Mouse (Mus musculus): Measurements from ENCODE around the gene Atp11a. TPM values are rescaled to one million over a fixed set of nuclear protein-coding genes. Genes with fewer than 3 reads are reported as not detected.

The Atp11a gene
- total RNA-seq, 2 experiments from 2014 or later: 23.7 to 27.0 TPM

DNA sequence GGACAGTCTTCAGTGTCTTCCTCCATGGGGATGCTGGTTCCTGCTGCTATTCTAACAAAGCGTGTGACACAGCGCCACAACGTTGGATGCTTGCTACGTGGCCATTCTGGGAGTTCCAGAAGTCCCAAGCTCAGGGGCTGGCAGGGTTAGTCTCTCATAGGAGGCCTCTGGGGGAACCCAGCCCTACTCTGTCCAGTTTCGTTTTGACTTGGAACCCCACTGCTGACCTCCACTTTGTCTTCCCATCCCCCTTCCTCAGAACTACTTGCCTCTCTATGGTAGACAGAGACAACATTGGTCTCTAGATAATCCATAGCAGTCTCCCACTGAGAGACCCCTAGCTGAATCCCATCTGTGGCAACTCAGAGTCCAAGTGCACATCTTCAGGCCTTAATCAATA, 149.8 kb downstream of the Atp11a start:
- no peak for DNase-seq

DNA sequence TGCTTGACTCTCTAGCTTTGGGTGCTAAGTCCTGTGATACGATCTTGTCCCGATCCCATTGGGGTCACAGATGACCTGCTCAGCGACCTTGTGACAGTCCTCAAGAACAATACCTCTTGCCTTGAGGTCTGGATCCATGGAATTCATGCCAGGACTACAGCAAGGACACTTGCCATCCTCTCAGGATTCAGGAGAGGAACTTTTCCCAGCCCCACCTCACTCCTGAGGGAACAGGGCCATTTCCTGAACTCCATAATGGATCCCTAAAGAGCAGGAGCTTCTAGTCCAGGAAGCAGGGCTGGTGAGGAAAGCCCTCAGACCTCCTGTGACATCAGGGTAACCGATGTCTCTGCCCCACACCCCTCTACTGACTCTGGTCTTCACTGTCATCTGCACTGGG, 150.9 kb downstream of the Atp11a start:
- no peak for DNase-seq

DNA sequence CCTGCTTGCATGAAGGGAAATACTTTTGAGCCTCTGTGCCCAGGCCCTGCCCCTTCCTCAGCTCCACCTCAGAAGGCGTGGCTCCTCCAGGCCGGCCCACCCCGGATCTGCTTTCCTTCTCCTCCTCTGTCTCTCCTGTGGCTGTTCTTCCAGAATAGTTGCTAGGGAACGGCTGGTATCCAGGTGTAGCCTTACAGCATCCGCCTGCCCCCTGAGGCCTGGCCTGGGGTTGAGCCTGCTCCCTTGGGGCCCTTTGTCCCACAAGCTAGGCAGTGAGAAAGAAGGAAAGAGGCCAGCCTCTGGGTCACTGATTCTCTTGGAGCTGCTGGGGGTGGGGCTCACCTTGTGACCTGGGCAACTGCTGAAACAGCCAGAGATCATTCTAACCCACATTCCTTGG, 155.2 kb downstream of the Atp11a start:
- no peak for DNase-seq

DNA sequence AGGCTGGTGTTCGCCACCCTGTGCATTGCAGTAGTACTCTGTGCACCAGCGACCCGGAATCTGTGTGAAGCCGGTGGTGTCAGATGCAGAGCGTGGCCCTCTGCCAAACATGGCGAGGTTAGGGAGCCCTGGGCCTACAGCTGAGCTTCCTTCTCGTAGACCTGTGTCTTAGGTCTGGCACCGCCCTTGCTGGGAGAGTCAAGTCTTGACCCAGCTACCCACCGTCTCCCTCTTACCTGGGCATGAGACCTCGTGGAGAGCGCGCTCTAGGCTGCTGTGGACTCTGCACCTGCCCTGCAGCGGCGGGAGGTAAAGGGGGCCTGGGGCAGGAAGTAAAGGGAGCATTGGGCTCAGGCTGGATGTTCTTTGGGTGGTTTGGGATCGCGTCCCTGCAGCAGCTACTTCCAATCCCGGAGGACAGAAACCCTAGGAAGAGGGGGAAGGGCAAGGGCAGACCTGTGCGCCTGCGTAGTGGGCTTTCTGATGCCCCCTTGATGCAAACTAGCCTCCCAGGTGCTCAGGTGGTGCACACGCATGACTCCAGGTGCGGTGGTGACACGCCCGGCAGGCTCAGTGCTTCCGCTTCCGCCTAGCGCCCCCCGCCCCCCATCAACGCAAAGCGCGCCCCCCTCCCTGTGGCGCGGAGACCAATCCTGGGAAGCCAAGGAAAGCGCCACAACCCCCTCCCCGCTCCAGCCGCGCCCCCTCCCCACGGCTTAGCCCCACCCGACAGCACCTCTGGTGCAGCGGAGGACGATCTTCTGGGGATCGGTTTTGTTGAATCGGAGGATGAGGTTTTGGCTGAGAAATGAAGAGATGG, 158.6 kb downstream of the Atp11a start:
- DNase-seq: no peak

DNA sequence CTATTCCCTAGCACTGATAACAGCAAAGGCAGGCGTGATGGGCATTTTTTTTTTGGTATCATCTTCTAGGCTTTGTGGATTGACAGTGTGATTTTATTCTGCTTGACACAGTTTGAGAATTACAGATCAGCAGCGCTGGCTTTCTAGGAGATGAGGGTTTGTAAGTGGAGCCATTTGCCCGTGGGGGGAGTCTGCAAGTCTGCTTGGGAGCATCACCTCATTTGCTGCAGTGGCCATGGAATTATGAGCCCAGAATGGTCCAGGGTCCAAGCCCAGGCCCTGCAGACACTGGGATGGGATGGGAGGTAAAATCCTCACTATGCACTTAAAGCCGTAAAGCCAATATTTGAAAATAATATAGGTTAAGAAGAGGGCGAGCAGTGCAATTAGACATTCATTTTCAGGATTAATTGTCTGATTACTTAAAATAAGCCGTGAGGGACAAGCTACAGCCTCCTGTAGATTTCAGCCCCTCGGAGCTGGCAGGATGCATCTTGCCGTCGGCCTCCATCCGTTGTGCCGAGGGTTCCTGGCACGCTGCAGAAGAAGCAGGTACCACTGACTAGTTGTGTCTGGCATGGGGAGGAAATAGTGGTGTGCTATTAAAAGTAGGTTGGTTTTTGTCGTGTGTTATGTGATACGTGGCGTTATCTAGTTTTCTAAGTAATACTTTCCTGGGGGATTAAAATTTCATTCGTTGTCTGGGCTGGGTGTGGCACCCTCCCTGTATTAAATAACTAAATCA, 159.5 kb downstream of the Atp11a start:
- DNase-seq: no peak

DNA sequence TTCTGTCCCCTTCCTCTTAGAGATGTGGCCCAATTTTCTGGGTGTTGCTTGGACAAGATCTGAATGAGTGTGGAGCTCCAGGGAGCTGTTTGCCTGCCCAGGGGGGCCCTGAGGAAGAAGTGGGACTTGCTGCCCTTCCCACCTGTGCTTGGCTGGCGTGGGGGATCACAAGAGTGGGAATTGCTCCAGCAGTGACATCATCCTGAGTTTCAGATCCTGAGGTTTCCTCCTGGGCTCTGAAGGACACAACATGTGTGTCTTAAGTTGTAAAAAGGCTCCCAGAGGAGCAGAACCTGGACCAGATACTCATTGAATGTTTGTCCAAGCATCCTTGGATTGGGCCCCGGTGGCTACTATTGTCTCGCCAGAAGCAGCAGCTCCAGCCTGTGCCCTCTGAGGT, 160.2 kb downstream of the Atp11a start:
- no peak for DNase-seq

DNA sequence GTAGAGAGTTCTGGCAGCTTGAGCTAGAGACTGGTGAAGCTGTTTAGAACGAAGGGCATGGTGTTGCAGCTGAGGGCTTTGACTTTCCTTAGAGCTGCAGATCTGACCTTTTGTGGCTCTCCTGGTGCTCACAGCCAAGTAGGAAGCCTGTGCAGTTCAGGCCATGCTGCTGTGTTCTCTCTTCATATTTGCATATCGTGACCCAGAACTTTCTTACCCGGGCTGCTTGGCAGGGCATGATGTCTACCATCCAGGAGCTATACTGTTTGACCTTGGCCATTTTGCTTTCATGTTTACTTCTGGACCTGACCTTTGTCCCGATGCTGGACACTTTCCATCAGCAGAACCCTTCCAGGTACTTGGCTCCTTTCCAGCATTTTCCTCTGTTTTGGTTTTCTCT, 161.0 kb downstream of the Atp11a start:
- no peak for DNase-seq

Other genes with a start within 250 kb of the Atp11a start
- gene Spaca7, start 184.0 kb upstream of the Atp11a start, total RNA-seq (2021): not detected
- gene Tubgcp3, start 84.8 kb upstream of the Atp11a start, total RNA-seq (2021): 1 to 10 TPM; 7.5 to 7.7 TPM
- gene Mcf2l, start 116.8 kb downstream of the Atp11a start, total RNA-seq (2021): 10 to 100 TPM; 22.9 to 27.4 TPM

Data from gastrocnemius, postnatal 25 days (tissue).